Mouse (Mus musculus) telencephalon, adult 2 months (tissue): ENCODE results near the gene Esrp2.

Experiments used
- DNase-seq: peaks from one replicate; pipeline ENCODE4 v3.0.0-alpha.2; 2011; ENCODE audit warnings: low read depth, low spot score

The Esrp2 gene

GRCm38 (mm10) chr8:106136156-106137130 lies at the start of gene Esrp2:
Esrp2 (minus strand) TSS chr8:106136974.
- no peak for DNase-seq

- DNase-seq: no peak
These were observed 49.6 kb upstream of the Esrp2 start for GRCm38 (mm10) chr8:106186394-106186793.

- peak; percentile 36 for DNase-seq
These were observed 49.0 kb upstream of the Esrp2 start for GRCm38 (mm10) chr8:106185628-106186270.

- no peak for DNase-seq
These were observed 41.7 kb upstream of the Esrp2 start for GRCm38 (mm10) chr8:106178428-106178827.

GRCm38 (mm10) chr8:106177594-106177993 lies 40.8 kb upstream of the Esrp2 start:
- no peak for DNase-seq

GRCm38 (mm10) chr8:106176891-106177290 lies 40.1 kb upstream of the Esrp2 start:
- no peak for DNase-seq

GRCm38 (mm10) chr8:106173566-106173965 lies 36.8 kb upstream of the Esrp2 start:
- DNase-seq: no peak

- DNase-seq: no peak
These were observed 33.2 kb upstream of the Esrp2 start for GRCm38 (mm10) chr8:106169934-106170480.

GRCm38 (mm10) chr8:106169017-106169933 lies 32.5 kb upstream of the Esrp2 start:
- no peak for DNase-seq

GRCm38 (mm10) chr8:106168356-106169016 lies 31.7 kb upstream of the Esrp2 start, which contains the start of gene Slc7a6:
Slc7a6 (plus strand) TSS chr8:106168857.
- DNase-seq: no peak

GRCm38 (mm10) chr8:106165460-106165859 lies 28.7 kb upstream of the Esrp2 start:
- no peak for DNase-seq

GRCm38 (mm10) chr8:106163251-106163650 lies 26.5 kb upstream of the Esrp2 start:
- DNase-seq: no peak

- DNase-seq: no peak
These were observed 23.1 kb upstream of the Esrp2 start for GRCm38 (mm10) chr8:106159876-106160275.

GRCm38 (mm10) chr8:106158381-106158780 lies 21.6 kb upstream of the Esrp2 start:
- no peak for DNase-seq

GRCm38 (mm10) chr8:106157419-106157818 lies 20.6 kb upstream of the Esrp2 start:
- DNase-seq: no peak

GRCm38 (mm10) chr8:106152876-106153275 lies 16.1 kb upstream of the Esrp2 start:
- no peak for DNase-seq

- no peak for DNase-seq
These were observed 14.3 kb upstream of the Esrp2 start for GRCm38 (mm10) chr8:106151041-106151440.

- no peak for DNase-seq
These were observed 13.9 kb upstream of the Esrp2 start for GRCm38 (mm10) chr8:106150653-106151000.

- peak; percentile 92 for DNase-seq
These were observed 13.3 kb upstream of the Esrp2 start, which contains the start of gene Pla2g15 for GRCm38 (mm10) chr8:106149801-106150652. Pla2g15 (plus strand) TSS chr8:106150399.

GRCm38 (mm10) chr8:106149025-106149424 lies 12.3 kb upstream of the Esrp2 start:
- no peak for DNase-seq
